ENCODE assay signal across 11 mouse cellular contexts in the genomic region with DNA sequence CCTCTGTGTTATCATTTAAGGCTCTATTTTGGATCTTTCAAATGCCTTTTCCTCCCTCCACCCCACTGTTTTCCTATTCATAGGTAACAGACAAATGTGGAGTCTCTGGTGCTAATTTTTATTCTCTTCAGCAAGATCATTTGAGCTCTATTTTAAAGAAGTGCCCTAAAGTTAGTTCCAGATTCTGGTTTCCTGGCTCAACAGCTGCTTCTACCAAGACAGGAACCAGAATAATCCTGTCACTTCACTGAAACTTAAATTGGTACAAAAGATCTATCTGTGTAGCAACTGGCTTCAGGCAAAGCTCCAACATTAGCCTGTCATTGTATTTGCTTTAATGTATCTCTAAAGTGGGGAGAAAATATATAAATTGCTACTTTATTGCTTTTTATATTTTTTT.
"Had no signal": no experiment of that assay in that cellular context is flagged by ENCODE, and none has a peak within 500 bp of the region (broad histone marks: within the 10 kb centered on the region; RNA-seq: fewer than 3 reads in every experiment).

No protein-coding gene starts in this region.

- DNase-seq: lung, adult 18-20 months; lung, embryonic 14.5 days; lung, postnatal 10 days; lung, postnatal 4 days; midbrain, embryonic 14.5 days; right cerebral cortex, postnatal 25 days; right cerebral cortex, postnatal 4 days; spleen, adult 18-20 months; thymus, adult 2 months; thymus, postnatal 25 days; thymus, postnatal 4 days had no signal
